Mouse (Mus musculus) left cerebral cortex, postnatal 10 days (tissue): ENCODE measurements around the gene Kng1. TPM values are rescaled to one million over a fixed set of nuclear protein-coding genes. Genes with fewer than 3 reads are reported as not detected.
"Not testable (repeated sequence)": the region's sequence is repeated elsewhere in the genome, so short reads cannot be mapped to it uniquely, and the experiment has no call there.

Experiments used
- DNase-seq, 2 experiments: peaks; one replicate each; pipeline ENCODE4 v3.0.0; 2021 to 2022; ENCODE audit warnings: low spot score in 2 of 2, mixed read lengths in 1 of 2; ENCODE audit errors: extremely low spot score in 1 of 2
- intact Hi-C: fragments of 180-260 bp; cut with DNase I; formaldehyde crosslinking; loops from one replicate; pipeline ENCODE4 v1.15.1; 2025
- total RNA-seq, 2 experiments: library from RNA; stranded (reverse); gene quantifications; 2 replicates each; pipeline ENCODE4 v1.2.3; 2021

Gene Kng1
- total RNA-seq, 2 experiments from 2014 or later: not detected

DNA sequence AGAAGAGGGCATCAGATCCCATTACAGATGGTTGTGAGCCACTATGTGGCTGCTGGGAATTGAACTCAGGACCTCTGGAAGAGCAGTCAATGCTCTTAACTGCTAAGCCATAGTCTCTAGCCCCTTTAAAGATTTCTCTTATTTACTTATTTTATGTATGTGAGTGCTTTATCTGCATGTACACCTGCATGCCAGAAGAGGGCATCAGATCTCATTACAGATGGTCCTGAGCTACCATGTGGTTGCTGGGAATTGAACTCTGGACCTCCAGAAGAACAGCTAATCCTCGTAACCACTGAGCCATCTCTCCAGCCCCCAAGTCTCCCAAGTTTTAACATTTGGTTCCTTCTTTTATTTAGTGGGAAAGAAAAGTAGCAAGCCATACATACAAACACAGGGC, 30.8 kb downstream of the Kng1 start:
- DNase-seq, intact Hi-C loops: not testable (repeated sequence)

DNA sequence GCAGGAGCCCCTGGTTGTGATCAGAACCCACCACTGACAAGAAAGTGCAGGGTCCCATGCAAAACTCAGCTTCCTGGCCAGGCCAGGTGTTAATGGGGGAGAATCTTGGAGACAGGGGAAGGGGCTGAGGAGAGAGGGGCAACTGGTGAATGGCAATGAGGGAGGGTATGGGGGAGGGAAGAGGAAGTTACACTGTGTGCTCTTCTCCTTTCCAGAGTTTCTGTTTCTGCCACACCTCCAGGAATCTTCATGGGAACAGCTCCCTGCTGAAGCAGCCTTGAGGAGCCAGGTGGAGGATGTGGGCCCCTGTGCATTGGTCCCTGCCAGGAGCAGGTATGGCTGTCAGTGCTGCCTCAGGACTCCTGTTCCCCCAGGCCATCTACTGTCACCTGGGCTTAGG, 33.7 kb downstream of the Kng1 start:
- intact Hi-C loops: loop anchor here (5.0 kb wide), 1 partner anchor 36 kb away; the partner anchor contains the start of gene Rfc4
- DNase-seq: not testable (repeated sequence)

DNA sequence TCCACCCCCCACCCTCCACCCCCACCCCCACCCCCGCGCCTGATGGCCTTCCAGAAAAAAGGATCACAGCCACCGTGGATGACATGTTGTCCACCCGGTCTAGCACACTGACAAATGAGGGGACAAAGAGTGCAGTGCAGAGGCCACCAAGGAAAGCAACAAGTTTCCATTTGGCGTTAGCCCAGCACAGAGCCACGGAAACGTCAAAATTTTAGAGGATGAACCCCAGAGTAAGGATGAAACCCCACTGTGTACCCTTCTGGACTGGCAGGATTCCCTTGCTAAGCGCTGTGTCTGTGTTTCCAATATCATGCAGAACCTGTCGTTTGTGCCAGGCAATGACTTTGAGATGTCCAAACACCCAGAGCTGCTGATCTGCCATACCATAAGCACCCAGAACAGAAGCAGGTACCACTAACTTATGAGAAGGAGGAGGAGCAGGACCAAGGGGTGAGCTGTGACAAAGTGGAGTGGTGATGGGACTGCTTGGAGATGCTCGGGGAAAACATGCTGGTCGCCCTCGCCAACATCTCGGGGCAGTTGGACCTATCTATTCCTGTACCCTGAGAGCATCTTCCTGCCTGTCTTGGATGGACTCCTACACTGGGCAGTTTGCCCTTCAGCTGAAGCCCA, 35.8 kb downstream of the Kng1 start:
- intact Hi-C loops: loop anchor here (5.0 kb wide), 1 partner anchor 34 kb away; the partner anchor contains the start of gene Rfc4
- no peak for DNase-seq

DNA sequence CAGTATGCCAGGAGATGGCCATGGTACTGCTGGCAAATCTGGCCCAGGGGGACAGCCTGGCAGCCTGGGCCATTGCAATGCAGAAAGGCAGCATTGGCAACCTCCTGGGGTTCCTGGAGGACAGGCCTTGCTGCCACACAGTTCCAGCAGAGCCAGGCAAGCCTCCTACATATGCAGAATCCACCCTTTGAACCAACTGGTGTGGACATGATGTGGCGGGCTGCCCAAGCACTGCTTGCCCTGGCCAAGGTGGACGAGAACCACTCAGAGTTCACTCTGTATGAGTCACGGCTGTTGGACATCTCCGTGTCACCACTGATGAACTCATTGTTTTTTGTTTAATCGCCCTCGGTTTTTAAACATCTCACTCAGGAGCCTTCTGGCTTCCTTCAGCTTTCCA, 36.5 kb downstream of the Kng1 start:
- intact Hi-C loops: loop anchor here (5.0 kb wide), 1 partner anchor 33 kb away; the partner anchor contains the start of gene Rfc4
- no peak for DNase-seq

DNA sequence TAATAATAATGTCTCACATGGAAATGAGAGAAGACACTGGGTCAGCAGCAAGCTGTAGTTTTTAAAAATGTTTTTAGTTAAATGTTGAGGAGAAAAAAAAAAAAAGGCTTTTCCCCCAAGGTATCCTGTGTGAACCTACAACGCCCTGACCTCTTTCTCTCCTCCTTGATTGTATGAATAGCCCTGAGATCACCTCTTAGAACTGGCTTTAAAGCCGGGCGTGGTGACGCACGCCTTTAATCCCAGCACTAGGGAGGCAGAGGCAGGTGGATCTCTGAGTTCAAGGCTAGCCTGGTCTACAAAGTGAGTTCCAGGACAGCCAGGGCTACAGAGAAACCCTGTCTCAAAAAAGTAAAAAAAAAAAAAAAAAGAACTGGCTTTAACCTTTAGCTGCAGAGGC, 37.9 kb downstream of the Kng1 start:
- intact Hi-C loops, DNase-seq: not testable (repeated sequence)

DNA sequence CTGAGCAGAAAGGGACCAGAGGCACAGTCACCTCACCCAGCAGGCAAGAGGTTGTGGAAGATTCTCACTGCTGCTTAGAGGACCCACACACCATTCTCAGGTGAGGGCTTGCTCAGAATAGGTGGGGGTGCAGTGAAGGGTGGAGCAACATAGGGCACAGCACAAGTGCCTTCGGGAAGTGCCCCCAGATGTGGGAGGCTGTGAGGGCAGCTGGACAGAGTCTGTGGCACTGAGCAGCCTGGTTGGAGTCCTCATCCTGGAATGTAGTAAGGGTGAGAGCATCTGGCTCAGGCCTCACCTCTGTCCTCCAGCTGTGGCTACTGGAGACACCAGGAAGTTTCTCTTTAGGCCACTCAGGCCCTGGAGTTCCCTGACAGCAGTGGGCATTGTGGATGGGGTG, 39.2 kb downstream of the Kng1 start:
- intact Hi-C loops, DNase-seq: not testable (repeated sequence)

DNA sequence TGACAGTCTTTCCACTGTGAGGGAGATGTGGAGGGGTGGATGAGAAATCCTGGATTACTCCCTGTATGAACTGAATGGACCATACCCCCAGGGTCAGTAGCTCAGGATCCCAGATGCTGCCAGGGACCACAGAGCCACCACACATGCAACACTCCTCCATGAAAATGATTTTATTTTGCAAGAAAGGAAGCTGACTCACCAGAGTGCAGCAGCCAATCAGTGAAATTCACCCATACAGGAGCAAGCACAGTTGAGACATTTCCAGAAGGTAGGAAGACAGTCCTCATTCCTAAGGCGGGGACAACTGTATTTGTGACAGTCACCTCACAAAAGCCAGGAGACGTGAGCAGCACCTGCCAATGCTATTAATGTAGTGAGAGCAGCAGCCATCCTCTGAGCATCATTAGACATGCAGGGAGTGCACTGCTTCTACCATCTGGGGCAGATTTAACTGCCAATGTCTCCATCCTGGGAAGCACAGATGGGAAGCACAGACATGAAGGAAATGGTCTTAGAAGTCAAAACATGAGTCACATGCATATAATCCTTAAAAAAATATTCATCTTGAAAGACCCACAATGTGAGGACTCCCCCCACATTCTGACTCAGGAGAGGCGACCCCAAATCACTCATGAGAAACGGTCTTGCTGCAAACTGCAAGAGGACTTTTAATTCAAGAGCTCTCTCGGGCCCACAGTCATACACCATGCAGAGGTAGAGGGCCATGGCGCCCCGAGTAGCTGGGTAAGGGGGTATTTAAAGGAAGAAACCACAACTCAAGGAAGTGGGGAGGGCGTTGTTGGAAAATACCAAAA, 39.8 kb downstream of the Kng1 start:
- DNase-seq: peak in 1 of 2 experiments; percentile 36

DNA sequence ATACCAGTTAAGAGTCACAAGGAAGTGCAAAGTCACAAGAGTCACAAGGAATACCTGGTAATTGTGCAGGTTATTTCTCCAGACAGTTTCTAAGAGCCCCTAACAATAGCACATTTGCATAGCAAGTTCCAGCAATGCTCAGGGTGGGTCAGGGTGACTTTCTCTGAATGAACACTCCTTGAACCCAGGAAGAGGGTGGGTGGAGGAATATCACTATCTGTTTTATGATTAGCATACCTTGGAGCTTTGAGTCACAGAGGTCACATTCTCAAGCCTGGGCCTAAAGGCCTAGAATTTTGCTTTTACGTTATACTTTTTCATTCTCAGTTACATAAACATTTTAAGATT, 40.4 kb downstream of the Kng1 start:
- DNase-seq, intact Hi-C loops: not testable (repeated sequence)

More for the DNA sequence above, 39.8 kb downstream of the Kng1 start:
- intact Hi-C loops: not testable (repeated sequence)

DNA sequence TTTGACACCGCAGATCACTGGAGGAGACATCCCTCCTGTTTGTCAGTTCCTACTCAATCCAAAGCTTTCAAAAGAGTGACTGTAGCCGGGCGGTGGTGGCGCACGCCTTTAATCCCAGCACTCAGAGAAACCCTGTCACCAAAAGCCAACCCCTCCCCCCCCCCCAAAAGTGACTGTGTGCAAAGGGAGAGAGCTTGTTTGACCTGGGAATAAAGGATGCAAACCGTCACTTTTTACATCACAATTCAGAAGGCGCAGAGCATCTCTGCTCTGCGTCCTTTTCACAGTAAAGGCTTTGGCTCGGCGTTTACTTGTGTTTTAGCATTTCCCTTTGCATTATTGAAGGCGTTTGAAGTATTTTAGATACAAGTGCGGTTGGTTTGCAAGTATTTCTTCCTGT, 42.0 kb downstream of the Kng1 start:
- intact Hi-C loops: no loop called here
- no peak for DNase-seq

DNA sequence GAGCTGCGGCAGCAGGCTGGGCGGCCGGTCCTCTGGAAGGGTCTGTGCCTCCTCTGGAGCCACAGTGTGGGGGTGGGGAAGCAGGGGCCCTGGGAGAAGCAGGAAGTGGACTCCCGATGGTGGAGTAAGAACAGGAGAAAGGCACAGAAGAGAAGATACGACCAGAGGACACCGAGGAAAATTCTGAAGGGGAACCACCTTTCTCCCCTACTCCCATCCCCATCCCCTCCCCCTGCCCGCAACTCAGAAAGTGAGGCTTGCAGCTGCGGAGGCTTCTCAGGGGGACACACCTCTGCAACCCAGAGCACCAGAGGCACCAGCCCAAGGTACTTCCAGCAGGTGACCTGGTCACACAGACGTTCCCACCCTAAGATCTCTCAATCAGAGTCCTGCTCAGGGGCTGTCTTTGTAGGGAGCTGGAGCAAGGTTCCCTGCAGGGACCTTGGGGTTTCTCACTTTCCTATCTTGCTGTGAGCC, 42.5 kb downstream of the Kng1 start:
- peak in 1 of 2 experiments; percentile 73 for DNase-seq
- intact Hi-C loops: no loop called here

DNA sequence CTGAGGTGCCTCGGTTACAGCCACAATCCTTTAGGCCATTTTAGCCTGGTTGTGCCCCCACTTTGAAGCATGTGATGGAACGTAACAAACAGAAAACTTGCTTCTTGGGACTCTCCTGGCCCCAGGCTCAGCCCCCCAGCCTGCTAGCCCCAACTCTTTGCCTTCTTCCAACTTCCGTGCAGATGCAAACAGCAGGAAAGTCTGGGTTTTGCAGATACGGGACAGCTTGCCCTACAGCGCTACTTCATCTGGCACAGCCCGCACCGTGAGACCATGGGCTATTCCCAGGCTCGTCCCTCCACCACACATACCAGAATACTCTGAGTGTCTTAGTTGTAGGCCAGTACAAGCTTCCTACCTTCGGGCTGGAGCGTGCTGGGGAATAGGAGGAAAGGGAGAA, 42.9 kb downstream of the Kng1 start:
- intact Hi-C loops: no loop called here
- no peak for DNase-seq

DNA sequence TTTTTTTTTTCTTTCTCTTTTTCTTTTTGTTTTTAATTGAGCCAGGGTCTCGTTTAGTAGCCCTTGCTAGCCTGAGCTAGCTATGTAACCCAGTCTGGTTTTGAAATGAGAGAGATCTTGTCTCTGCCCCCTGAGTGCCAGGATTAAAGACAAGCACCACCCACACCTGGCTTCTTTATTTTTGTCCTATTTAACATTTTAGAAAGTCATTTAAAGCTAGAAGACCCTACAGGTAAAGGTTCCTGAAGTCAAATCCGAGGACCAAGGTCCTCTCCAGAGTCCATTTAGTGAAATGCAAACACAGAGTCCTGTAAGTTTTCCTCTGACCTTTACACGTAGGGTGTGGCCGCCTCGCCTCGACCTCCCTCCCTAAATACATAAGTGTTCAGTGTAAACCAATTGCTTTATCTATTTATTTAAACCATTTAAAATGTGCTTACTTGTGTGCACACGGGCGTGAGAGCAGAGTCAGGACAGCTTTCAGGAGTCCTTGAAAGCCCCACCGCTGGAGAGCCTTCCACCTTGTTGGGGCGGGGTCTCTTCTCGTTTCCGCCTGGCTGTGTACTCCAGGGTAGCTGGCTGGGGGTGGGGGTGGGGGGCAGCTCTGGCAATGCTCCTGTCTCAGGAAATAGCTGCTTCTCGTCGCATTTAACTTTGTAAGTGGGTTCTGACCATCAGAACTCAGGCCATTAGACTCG, 44.8 kb downstream of the Kng1 start:
- DNase-seq: no peak
- intact Hi-C loops: no loop called here

DNA sequence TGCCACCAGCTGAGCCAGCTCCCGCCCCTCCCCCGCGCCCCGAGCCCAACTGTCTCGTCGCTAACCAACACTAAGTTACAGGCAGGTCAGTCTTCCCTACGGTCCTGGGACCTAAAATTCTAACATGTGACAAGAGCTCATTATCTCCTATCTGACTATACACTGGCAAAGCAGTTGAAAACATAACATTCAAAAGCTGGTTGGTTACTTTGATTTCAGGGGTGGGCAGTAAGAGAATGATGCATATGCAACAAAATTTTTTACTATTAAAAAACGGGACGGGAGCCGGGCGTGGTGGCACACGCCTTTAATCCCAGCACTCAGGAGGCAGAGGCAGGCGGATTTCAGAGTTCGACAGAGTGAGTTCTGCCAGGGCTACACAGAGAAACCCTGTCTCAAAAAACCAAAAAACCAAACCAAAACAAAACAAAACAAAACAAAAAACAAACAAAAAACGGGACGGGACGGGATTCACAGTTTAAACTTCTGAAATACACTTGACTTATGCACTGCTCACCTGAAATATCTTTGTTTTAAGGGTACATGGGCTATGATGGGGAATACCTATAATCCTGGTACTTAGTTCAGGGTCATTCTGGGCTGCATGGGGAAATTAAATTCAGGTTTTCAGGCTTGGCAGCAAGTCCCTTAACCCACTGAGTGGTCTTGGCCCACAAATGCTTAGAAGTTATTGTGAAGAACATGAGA, 45.5 kb downstream of the Kng1 start:
- DNase-seq: no peak
- intact Hi-C loops: no loop called here

DNA sequence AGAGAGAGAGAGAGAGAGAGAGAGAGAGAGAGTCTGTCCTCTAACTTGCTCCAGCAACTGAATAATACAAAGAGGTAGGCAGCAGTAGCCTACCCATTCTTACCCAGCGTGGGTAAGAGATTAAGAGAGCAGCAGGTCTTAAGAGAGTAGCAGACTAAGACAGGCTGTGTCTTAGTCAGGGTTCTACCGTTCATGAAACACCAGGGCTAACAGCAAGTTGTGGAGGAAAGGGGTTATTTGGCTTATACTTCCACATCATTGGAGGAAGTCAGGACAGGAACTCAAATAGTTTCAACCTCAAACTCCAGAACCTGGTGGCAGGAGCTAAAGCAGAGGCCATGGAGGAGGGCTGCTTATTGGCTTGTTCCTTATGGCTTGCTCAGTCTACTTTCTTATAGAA, 46.2 kb downstream of the Kng1 start:
- intact Hi-C loops: no loop called here
- DNase-seq: no peak

DNA sequence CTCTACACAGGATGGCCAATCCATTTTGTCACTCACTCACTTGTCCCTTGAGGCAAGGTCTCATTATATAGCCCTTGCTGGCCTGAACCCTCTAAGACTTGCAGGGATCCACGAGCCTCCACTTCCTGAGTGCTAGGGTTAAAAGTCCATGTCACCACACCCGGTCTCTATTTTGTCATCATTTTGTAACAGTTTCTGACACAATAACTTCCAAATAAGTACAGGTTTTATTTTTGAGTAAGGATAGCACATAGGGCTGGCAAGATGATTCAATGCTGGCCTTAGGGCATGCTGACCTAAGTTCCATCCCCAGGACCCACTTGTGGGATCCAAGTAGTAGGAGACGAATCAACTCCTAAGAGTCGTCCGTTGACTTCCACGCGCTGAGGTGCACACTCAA, 48.5 kb downstream of the Kng1 start:
- intact Hi-C loops: loop anchor here (5.0 kb wide), 1 partner anchor 249 kb away; the partner anchor contains the start of genes Dnajb11 and Tbccd1

DNA sequence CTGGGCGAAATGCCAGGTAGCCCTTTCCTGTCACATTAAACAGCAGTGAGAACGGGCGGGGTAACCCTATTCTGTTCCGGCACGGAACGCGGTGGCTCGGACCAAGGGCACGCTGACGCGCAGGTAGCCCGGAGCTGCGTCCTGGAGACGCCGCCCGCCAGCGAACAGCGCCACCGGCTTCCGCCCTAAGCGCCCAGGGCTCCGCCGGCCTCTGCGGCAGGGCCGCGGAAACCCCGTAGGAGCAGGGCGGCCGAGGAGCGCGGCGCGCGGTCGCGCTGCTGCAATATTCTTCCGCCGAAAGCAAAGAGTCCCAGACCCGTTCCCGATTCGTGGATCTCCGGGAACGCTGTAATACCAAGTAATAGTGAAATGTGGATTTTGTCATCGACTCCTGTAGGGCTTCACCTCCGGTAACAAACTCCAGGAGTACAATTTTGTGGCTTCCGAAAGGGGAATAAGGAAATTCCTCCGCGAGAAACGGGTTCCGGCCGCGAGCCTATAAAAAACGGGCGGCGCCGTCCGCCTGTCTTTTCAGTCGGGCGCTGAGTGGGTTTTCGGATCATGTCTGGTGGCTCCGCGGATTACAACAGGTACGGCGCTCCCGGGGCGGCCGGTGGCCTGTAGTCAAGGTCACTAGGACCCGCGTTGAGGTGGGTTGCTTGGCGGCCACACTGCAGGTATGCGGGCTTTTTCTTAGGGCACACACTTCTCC, 49.7 kb downstream of the Kng1 start, which contains the start of gene Eif4a2:
TSS of gene Eif4a2 (plus strand) at position 214 of the 712 bp plus-strand sequence.
- intact Hi-C loops: loop anchor here (5.0 kb wide), 1 partner anchor 250 kb away; the partner anchor contains the start of genes Dnajb11 and Tbccd1
- peak; percentile 87 to 96 for DNase-seq

More for the DNA sequence above, 48.5 kb downstream of the Kng1 start:
- DNase-seq: no peak

DNA sequence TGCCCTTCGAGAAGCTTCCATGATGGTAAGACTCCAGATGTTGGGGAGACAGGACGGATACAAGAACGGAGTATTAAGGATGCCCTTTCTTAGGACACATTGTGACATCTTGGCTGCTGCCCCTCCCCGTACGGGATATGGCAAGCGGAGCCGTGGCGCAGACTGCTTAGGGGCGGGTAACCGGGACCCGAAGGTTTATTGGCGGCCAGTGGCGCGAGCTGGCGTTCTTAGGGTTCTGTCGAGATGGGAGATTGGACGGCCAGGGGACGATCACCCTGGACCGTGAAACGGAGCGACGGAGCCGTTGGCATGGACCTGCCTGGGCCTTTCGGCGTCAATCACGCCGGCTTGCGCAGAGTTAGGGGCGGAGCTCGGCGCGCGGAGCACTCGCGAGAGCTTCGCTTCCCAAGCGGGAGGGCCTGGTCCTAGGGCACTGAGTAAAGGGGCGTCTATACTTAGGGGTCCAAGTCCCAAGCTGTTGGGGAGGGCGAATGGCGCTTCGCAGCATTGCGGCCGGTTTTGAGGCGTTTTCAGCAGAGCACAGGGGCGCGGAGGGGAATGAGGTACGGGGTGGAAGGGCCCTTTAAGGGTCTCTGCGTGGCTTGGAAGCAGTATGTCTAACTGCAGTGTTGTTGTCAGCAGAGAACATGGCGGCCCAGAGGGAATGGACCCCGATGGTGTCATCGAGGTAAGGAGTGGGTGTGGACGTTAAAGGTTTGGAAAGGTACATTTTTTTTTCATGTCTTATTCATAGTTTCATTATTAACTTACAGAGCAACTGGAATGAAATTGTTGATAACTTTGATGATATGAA, 50.5 kb downstream of the Kng1 start:
- DNase-seq: peak; percentile 75 to 93
- intact Hi-C loops: loop anchor here (5.0 kb wide), 1 partner anchor 251 kb away; the partner anchor contains the start of genes Dnajb11 and Tbccd1
